Mouse (Mus musculus): Measurements from ENCODE around the gene Fam89a.

The Fam89a gene

DNA sequence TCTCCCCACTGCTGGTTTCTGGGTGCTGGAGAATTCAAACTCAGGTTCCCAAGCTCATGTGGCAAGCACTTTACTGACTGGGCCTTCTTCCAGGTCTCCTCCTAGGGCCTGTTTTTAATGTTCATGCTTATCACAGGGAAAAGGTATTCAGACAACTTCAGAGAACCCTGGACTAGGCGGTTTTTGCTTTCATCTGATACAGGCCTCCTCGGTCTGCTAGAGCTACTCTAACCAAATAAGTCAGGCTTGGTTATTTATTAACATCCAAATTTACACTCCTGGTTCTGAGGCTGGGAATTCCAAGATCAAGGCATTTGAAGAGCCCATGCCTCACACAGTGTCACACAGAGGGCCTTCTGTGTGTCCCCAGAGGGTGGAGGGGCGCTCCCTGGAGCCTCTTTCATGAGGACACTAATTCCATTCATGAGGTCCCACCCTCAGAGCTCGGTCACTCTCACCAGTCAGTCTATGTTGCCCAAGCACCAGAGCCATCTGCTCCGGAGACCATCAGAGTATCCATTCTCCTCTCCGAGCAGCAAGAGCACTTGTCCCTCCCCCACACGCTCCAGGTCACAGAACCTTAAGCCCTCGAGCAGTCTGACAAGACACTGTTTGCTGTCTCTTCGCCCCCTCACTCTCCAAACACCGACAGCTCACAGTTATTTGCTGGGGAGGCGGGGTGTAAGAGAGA is 2.6 kb upstream of the Fam89a start:
- no peak for DNase-seq (ENCODE audit: low spot score)

DNA sequence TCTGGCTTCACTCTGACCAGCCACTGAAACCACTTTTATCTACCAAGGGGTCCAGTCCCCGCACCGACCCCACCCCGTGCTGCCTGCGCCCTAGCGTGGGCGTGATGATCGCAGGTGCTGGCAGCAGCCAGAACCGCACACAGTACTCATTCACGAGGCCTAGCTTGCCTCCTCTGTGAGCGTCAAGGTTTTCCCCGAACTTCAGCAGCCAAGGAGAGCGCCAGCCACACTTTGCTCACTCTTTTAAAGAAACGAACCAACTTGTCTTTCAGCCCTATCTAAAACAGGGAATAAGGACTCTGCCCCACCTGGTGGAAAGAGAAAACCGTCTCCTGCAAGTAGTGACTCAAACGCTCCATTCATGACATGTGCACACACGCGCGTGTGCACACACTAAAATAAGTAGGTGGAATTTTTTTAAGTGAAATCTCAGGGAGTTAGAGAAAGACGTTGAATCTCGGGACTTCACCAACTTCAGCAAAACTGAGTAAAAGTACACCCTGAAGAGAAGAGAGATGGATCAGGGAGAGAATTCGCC is 762 bp upstream of the Fam89a start:
- no peak for DNase-seq (ENCODE audit: low spot score)

DNA sequence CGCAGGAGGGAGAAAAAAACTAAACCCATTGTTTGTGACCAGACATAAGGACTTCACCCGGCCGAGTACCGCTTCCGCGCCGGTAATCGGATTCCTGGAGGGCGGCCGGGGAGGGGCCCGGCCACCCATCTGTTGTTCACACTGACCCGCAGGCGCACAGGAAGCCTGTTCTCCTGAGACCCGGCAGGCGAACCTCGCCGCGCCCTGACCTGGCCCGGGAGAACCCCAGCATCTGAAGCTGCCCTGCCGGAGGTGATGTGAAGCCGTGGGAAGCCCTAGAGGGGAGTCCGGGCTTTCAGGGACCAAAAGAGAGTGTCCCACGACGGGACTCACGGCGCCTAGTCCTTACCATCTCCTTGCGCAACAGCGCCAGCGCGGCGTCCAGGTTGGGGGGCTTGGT is 441 bp downstream of the Fam89a start:
- peak; percentile 53 for DNase-seq (ENCODE audit: low spot score)

DNA sequence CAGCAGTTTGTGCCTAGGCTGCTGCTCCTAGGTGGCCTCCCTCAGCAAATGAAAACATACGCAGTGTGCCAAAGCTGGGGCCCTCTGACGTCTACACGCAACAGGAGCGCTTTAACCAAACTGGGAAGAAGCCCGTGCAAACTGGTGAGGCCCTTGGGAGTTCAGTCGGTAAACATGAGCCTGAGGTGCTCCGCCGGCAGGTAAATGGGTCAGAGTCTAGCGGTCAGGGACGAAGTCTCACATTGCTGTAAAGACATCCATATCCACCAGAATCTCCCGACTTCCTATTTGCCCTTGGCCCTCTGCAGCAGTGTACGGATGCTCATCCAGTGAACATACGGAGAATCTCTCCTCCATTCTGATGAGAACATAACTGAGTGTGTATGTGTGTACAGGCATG is 5.0 kb downstream of the Fam89a start:
- no peak for DNase-seq (ENCODE audit: low spot score)

DNA sequence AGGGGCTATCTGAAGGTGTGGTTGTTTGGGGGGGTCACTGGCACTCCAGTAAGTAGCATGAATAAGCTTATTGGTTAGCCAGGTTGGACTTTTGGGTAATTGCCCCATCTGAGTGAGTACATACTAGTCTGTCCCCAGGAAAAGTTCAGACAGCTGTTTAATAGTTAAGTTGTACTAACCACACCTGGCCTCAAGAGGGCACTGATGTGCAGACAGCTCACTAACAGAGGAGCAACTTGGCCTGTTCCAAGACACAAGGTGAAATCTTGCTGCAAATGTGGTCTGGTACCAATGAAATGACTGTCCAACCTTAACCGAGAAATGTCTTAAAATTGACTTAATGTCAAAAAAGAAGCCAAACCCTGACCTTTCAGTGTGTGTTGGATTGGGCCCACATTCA is 12.4 kb downstream of the Fam89a start:
- no peak for DNase-seq (ENCODE audit: low spot score)

DNA sequence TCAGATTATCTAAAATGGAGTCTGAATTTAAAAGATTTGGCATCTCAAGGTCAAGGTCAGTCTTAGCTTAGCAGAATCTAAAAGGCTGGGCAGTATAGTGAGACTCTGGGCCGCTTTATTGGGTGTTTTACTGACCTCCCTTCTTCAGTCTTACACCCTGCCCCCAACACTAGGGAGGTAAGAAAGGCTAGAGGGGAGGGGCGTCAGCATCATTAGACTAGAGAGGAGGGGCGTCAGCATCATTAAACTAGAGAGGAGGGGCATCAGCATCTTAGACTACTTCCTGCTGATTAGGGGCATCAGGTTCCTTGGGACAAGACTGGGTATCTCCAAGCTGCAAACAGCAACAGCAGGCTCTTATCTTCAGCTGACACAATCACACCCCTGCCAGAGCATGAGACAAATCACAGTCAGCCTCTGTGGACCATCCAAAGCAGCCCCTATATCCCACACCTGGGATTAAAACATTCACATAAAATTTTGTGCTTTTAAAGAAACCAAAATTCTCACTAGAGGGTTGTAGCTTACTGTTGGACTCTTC is 16.2 kb downstream of the Fam89a start:
- DNase-seq (ENCODE audit: low spot score), result no peak

DNA sequence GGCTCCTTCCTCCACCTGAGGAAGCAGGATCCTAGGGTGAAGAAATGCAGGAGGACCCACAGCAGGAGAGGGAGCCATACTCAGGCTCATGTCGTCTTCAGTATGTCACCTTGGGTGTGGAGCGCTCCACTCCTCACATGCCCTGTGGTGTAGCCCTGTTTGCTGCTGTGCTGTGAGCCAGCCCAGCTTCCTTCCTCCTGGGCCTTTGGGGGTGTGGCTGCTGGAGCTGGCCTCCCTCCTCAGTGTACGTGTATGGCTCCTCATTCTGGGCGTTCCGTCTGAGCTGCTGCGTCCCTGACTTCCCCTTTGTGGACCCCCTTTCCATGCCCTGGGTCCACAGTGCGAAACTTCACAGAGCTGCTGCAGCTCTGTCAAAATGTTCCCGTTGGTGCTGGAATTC is 18.8 kb downstream of the Fam89a start:
- no peak for DNase-seq (ENCODE audit: low spot score)

DNA sequence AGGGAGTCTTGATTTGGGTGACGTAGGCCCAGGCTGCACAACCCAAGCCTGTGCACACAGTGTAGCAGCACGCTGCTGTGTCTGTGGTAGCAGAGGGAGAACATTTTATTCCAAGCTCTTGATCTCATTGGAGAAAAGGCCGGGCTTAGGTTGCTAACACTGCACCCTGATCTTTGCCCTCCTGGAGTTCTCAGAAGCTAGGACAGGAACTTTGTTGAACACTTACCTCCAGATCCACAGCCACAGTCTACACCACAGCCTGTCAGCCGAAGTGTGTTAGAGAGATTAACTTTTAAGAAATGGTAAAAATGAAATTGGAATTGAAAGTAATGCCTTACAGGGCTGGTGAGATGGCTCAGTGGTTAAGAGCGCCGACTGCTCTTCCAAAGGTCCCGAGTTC is 27.3 kb downstream of the Fam89a start:
- no peak for DNase-seq (ENCODE audit: low spot score)

DNA sequence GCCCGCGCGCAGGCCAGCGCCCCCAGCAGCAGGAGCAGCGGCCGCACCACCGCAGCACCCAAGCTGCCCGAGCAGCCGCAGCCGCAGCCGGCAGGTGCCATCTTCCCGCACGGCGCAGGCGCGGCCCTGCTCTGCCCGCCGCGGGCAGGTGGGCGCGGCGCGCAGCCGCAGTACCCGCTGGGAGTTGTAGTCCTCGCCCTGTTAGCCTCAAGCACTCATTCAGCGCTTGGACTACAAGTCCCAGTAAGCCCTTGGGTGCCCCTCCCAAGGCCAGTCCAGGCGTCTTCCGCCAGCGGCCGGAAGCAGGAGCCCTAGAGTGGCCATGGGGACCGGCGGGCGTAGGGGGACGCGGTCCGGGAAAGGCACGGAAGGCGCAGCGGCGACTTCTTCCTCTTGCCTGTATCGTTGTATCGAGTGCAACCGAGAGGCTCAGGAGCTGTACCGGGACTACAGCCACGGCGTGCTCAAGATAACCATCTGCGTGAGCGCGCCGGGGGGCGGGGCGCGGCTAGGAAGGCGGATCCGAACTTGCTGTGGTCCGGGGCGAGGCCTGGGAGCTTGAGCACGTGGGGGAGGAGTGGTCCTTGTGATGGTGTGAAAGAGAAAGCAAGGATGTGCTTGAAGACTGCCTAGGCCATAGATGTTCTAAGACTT is 29.6 kb downstream of the Fam89a start, which contains the start of the genes Ttc13 and Arv1:
TSS of gene Ttc13 (minus strand) at position 122 of the 654 bp plus-strand sequence.
TSS of gene Arv1 (plus strand) at position 278 of the 654 bp plus-strand sequence.
- DNase-seq (ENCODE audit: low spot score), result peak; percentile 93

DNA sequence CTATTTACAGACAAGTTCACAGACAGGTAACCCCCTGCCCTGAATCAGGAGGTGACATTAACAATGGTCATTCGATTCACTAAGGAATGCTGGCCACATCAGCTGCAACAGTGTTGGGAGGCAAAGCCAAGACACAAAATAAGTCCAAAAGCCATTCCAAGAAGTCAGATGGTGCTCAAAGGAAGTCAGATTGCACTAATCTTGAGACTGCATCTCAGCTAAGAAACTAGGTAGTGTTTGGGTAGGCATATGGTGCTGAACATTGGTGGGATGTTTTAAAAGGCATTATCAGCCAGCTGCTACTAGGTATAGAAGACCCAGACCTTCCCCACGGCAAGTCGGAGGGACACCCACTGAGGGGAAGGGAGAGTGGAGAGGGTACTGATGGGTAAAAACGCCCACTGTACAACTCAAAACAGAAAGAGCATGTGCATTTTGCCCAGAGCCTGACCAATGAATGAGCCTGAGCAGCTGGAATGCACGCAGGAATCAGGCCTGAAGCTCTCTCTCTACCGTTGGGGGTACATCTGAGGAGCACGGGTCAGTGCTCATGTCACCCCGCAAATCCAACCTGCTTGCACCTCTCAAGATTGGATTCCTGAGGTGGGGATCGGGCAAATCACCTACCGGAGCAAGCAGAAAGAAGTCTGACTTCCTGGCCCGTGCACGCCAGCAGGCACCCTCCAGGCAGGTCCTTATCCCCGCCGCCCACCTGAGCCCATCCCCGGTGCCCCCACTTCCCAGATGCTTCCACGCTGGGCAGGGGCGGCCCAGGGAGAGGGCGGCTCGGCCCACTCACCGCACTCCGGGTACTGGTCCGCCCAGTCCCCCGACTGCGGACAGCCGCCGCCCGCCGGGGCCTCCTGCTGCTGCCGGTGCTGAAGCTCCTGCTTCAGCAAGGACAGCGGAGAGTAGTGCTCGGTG is 30.4 kb downstream of the Fam89a start:
- peak; percentile 54 for DNase-seq (ENCODE audit: low spot score)

DNA sequence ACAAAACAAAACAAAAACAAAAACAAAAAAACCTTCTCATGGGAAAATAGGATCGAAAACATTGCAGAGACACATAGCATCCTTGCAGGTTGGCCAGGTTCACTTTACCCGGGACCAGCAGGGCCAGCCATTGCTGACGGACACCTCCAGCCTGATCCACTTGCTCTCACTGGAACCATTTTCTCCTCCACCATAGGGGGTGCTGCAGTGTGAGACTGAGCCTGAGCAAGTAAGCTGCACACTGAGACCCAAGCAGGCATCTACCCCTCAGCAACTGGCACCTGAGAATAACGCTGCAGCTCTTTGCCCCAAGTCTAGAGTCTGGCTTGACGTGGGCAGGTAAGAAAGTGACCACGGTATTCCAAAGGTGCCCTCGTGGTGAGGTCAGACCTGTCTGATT is 31.5 kb downstream of the Fam89a start:
- no peak for DNase-seq (ENCODE audit: low spot score)

DNA sequence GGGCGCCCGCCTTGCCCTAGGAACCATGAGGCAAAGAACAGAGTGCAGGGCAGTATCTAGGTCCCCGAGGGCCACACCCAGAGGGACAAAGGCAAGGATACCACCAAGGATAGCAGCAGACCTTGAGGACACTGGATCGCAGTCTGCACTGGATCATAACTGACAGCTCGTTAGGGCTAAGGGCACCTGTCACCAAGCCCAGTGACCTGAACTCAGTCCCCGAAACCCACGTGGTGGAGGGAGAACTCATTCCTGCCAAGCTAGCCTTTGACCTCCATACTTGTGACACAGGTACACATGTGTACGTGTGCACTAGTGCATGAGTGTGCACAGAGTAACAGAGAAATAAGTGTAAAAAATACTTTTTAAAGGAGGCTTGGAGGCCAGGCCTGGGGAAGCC is 35.9 kb downstream of the Fam89a start:
- DNase-seq (ENCODE audit: low spot score), result no peak

DNA sequence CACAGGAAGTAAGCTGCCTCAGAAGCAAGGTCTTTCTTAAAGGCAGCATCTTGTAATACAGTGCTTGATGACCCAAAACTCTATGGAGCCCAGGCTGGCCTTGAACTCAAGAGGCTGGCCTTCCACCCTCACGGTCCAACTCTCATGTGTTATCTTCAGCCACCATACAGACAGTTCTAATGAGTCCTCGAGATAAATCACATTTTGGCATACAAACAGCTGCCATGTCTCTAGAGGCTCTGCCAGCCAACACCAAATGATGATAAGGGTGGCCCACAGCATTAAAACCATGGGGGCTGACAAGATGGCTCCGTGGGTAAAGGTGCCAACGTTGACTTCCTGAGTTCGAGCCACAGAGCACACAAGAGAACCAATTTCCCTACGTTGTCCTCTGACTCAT is 38.4 kb downstream of the Fam89a start:
- no peak for DNase-seq (ENCODE audit: low spot score)

DNA sequence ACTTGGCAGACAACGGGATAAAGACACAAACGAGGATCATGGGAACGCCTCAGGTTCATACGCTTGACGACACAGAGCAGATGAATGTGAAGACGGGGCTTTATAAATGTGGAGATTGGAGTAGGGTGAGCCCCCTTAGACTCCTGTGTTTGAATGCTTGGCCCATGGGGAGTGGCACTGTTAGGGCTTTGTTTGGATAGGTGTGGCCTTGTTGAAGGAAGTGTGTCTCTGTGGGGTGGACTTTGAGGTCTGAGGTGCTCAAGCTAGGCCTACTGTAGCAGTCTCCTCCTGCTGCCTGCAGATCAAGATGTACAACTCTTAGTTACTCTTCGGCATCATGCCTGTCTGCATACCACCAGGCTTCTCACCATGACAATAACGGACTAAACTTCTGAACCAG is 45.8 kb downstream of the Fam89a start:
- DNase-seq (ENCODE audit: low spot score), result no peak

DNA sequence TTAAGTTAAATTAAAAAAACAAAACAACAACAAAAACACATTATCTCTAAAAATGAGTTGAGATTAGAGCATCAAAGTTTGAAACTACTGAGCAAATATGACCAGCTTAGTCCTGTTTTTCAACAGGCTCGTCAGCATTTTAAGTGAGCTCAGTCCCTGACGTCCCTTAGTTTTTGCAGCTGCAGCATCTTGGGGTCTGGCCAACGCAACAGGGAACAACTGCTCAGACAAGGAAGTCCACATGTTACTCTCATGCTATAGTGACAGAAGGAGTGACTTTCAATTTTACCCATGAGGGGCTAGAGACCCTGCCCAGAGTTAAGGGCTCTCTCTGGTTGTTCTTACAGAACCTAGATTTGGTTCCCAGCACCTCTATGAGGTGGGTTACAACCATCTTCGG is 47.3 kb downstream of the Fam89a start:
- DNase-seq (ENCODE audit: low spot score), result no peak

DNA sequence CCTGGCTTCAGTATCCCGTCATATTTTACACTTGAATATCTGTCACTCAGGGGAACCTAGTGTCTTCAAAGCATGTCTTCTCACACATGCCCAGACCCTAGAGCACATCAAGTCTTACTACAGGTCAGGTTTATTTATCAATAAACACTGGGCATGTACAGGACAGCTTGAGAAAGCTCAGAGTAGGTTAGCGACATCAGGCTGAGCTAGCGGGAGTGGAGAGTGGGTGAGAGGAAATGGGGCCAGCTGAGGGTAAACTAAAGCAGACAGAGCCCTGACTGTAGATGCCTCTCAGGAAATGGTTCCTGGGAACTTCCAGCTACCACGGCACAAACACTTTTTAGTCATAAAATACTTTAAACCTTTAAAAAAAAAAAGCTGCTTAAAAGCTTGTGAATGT is 48.1 kb downstream of the Fam89a start:
- DNase-seq (ENCODE audit: low spot score), result no peak

DNA sequence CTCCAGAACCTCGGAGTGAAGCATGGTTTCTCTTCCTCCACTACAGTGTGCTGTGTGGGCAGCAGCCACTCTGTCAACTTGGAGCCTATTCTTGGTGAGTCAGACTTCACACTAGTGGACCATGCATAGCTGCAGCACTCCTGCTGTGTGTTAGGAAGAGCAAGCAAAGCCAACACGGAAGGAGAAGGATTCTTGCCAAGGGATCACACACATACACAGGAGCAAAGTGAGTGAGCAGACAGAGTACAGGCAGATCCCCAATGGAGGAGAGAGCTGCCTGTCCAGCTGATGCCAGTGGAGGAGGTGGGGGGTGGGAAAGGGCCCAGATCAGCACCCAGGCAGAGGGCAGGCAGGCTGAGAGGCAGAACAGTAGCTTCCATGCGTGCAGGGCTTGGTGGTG is 49.4 kb downstream of the Fam89a start:
- DNase-seq (ENCODE audit: low spot score), result no peak

DNA sequence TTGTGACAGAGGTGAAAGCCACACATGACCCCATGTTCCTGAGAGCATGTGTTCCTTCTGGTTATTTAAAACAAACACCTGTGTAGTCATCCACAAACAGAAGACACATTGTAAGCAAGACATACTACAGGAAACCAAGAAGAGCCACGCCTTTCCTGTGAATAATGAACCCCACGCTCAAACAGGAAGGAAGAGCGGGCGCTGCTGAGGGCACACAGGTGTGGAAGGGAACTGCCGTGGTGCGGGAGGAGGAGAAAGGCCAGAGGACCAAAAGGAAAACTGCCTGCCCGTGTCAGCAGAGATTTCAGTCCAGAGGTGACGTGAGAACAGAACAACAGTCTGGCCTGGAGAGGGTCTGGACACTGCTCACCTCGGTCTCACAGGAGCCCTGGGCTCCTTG is 50.6 kb downstream of the Fam89a start:
- DNase-seq (ENCODE audit: low spot score), result no peak

DNA sequence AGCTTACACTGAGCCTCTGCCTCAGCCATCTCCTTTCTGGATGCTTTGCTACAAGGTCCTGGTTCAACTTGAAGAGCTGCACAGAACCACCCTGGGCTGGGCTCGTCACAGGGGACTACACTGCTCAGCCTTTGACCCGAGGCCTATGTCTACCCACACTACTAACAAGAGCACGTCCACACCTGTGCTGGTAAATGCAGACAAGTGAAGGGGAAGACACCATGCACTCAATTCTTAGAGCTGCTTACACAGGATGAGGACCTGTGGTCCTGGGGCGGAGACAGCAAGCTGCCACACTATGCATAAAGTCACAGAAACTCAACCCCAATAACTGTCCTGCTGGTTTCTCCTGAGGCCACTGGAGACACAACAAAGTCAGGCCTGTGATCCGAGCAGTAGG is 51.4 kb downstream of the Fam89a start:
- no peak for DNase-seq (ENCODE audit: low spot score)

DNA sequence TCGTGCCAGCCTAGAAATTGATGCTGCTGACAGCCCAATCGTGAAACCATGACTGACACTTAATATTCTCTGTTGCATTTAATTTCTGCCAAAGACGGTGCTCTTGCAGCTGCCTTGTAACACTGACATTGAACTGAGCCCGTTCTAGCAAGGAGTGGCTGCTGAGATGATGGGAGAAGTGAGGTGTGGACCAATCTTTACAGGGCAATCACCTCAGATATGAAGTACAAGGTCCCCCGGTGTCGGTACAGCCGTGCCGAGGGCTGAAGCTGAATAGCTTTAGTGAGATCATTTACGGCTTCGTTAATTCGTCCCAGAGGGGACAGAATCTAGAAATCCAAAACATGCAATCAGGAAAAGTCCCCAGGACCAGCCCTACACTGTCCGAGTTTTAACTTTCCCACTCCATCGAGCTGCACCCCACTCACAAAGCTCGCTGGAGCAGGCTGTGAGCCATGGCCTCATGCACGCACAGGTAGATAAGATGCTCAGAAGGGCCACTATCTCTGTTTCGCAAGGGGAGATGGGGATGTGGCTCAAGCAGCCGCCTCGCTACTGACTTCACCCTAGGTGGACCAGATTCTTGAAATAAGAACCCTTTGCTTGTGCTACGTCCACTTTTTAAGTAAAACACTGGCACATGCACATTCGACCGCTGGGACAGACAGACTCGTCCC is 56.1 kb downstream of the Fam89a start:
- DNase-seq (ENCODE audit: low spot score), result no peak

DNA sequence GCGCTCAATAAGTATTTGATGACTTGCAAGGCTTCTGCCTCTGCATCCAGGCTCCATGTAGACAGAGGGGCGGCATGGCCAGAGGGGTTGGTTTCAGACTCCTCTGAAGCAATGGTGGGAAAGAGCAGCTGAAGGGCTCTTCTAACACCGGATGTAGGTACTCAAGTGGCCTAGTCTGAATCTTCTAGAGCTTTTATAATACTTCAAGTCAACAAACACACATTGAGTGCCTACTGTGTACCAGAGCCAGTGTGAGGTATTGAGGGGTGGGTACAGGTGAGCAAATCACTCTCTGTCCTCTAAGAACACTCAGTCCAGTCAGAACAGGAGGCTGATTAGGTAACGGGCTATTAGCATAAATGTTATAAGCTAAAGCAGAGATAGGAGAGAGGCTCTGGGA is 59.9 kb downstream of the Fam89a start:
- no peak for DNase-seq (ENCODE audit: low spot score)
